Mouse (Mus musculus) stomach, embryonic 16.5 days (tissue): ENCODE data around the gene Nmbr. TPM values are rescaled to one million over a fixed set of nuclear protein-coding genes. Genes with fewer than 3 reads are reported as not detected.

Source experiments
- polyA plus RNA-seq: library from polyadenylated mRNA; unstranded; fragments of >200 nt; fragmentation: Nextera tagmentation; extraction: Ambion mirVana; gene quantifications from 2 replicates; pipeline ENCODE4 v1.2.1, GENCODE M21; 2015

The Nmbr gene
- polyA plus RNA-seq, 1 experiment from 2014 or later: 0.19 TPM

Other genes with a start within 250 kb of the Nmbr start
- 4.1 and 6.3 TPM in 2 replicates for gene Adgrg6, start 159.9 kb upstream of the Nmbr start, polyA plus RNA-seq
- 87.4 and 88.2 TPM in 2 replicates for gene Vta1, start within 50 bp of the Nmbr start, polyA plus RNA-seq
- not detected in 2 replicates for gene Gje1, start 12.6 kb downstream of the Nmbr start, polyA plus RNA-seq